Mouse (Mus musculus) brain, embryonic 14.5 days (tissue): ENCODE measurements around the gene Arl13b.

ENCODE experiments used
- CTCF ChIP-seq: fragments of 200-500 bp; IDR thresholded peaks from 2 replicates; pipeline ENCODE4 v1.5.1; 2012; ENCODE audit warnings: inconsistent platforms, mild to moderate bottlenecking, moderate library complexity, borderline replicate concordance; ENCODE audit not compliant: insufficient read depth, insufficient read length; ENCODE audit errors: extremely low read depth
- POLR2A ChIP-seq: fragments of 200-500 bp; IDR thresholded peaks from 2 replicates; pipeline ENCODE4 v1.6.1; 2012; ENCODE audit warnings: mild to moderate bottlenecking, inconsistent platforms, borderline replicate concordance; ENCODE audit not compliant: poor library complexity, insufficient read depth, insufficient read length, severe bottlenecking; ENCODE audit errors: extremely low read depth

- TF ChIP-seq POLR2A, result no peak
- TF ChIP-seq CTCF, result no peak
Observed at GRCm38 (mm10) chr16:62745875-62746274, 101.0 kb downstream of the Arl13b start.
